In the genomic region with DNA sequence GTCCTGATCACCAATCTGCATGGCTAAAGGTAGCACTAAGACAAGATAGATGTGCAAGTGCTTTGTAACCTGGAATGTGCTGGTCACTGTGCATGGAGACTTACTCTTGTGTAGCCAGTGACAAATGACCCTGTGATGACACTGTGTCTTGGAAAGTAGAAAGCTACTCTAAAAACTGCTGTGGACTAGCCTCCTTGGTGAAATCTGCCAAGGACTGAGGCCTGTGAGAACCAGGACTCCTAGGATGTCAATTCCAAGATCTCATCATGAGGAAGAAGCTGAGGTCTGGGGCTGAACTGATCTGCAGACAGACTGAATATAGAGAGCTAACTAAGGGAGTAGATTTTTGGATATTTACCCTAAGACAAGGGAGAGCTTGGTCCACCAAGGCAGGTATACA, we compare ENCODE assay signal across 10 mouse cellular contexts. TPM values are rescaled to one million over a fixed set of nuclear protein-coding genes. Genes with fewer than 3 reads are reported as not detected.
DNase-seq lines count a peak whose midpoint lies in the region; ATAC-seq and TF ChIP-seq lines count a peak whose summit lies in the region.
"Had no signal": no experiment of that assay in that cellular context is flagged by ENCODE, and none has a peak within 500 bp of the region (broad histone marks: within the 10 kb centered on the region; RNA-seq: fewer than 3 reads in every experiment).

No protein-coding gene starts in this region.

- no peak overlapping the region for H3K4me3 ChIP-seq in lung, embryonic 15.5 days
- H3K4me3 ChIP-seq in heart, postnatal 0 days (ENCODE audit: low read depth, low read length), result no peak overlapping the region
- no peak overlapping the region for H3K4me3 ChIP-seq in neural tube, embryonic 13.5 days
- H3K4me3 ChIP-seq: erythroblast, embryonic 14.5 days had no signal

- peaks cover 84% of the 10 kb centered on the region for H3K4me1 ChIP-seq in lung, embryonic 15.5 days
- peaks cover 58% of the 10 kb centered on the region for H3K4me1 ChIP-seq in heart, postnatal 0 days (ENCODE audit: control insufficient read depth, insufficient read depth)
- peaks cover 96% of the 10 kb centered on the region for H3K4me1 ChIP-seq in neural tube, embryonic 13.5 days (replicated peaks)

- TF ChIP-seq CTCF in heart, postnatal 0 days (IDR thresholded peaks at IDR 0.05; ENCODE audit: low read depth), result no peak

- no peak overlapping the region for H3K9ac ChIP-seq in lung, embryonic 15.5 days
- no peak overlapping the region for H3K9ac ChIP-seq in heart, postnatal 0 days (replicated peaks; ENCODE audit: low read depth, low read length)
- no peak overlapping the region for H3K9ac ChIP-seq in neural tube, embryonic 13.5 days

- no peaks in the 10 kb centered on the region for H3K27me3 ChIP-seq in lung, embryonic 15.5 days
- H3K27me3 ChIP-seq in heart, postnatal 0 days (ENCODE audit: control insufficient read depth, insufficient read depth, low read length), result no peaks in the 10 kb centered on the region
- no peaks in the 10 kb centered on the region for H3K27me3 ChIP-seq in neural tube, embryonic 13.5 days

- TF ChIP-seq EP300 in heart, postnatal 0 days (IDR thresholded peaks at IDR 0.05; ENCODE audit: low read depth), result no peak

- H3K4me2 ChIP-seq in lung, embryonic 15.5 days, result peak overlapping the region; percentile 37
- no peak overlapping the region for H3K4me2 ChIP-seq in heart, postnatal 0 days (ENCODE audit: low read depth, low read length)
- H3K4me2 ChIP-seq in neural tube, embryonic 13.5 days, result no peak overlapping the region

- peaks cover 8% of the 10 kb centered on the region for H3K36me3 ChIP-seq in lung, embryonic 15.5 days
- peaks cover 19% of the 10 kb centered on the region for H3K36me3 ChIP-seq in heart, postnatal 0 days (replicated peaks; ENCODE audit: control insufficient read depth, insufficient read depth, low read length)
- H3K36me3 ChIP-seq in neural tube, embryonic 13.5 days, result peaks cover 28% of the 10 kb centered on the region

- ATAC-seq in lung, embryonic 15.5 days (ENCODE audit: borderline replicate concordance, extremely low read depth, low FRiP score, low TSS enrichment), result no peak
- no peak for ATAC-seq in heart, postnatal 0 days (ENCODE audit: insufficient read depth, low read depth)
- ATAC-seq in neural tube, embryonic 13.5 days (ENCODE audit: low read depth), result 0 out of 2 replicates have a peak, but pooled peaks have one; percentile 8

- intact Hi-C loops in heart, postnatal 10 days (cut with DNase I), result loop anchor here (1.0 to 2.0 kb wide), 2 partner anchors 9 to 37 kb away; no protein-coding TSS in a partner anchor

- H3K9me3 ChIP-seq in lung, embryonic 15.5 days, result no peaks in the 10 kb centered on the region
- H3K9me3 ChIP-seq in heart, postnatal 0 days (replicated peaks; ENCODE audit: control insufficient read depth, low read length), result no peaks in the 10 kb centered on the region
- H3K9me3 ChIP-seq in neural tube, embryonic 13.5 days, result no peaks in the 10 kb centered on the region

- H3K27ac ChIP-seq in lung, embryonic 15.5 days, result peak overlapping the region; percentile 95
- peak overlapping the region; percentile 93 for H3K27ac ChIP-seq in heart, postnatal 0 days (ENCODE audit: low read depth)
- H3K27ac ChIP-seq in neural tube, embryonic 13.5 days (replicated peaks), result peak overlapping the region; percentile 70; the same call in 1 of the 2 replicates

- peak; percentile 91 for DNase-seq in heart, adult 11 months
- DNase-seq in heart, postnatal 10 days, result no peak
- DNase-seq in lung, postnatal 10 days, result no peak
- DNase-seq in heart, postnatal 0 days (ENCODE audit: low spot score), result no peak
- DNase-seq in gastrocnemius, postnatal 4 days (ENCODE audit: low spot score in 2 of 2), result no peak
- DNase-seq in thymus, postnatal 10 days (ENCODE audit: low spot score in 2 of 2), result no peak
- DNase-seq: adrenal gland, postnatal 10 days had no signal

RNA-seq across cellular contexts. Expression of a gene that starts 10.0 kb away (rescaled TPM):
- total RNA-seq in heart, postnatal 10 days (2021), result 10 to 100 TPM; 40.0 to 72.4 TPM
- polyA plus RNA-seq in lung, embryonic 15.5 days (2015; fragmentation: Nextera tagmentation; extraction: Ambion mirVana), result 101 and 107 TPM in 2 replicates
- 60.9 and 75.6 TPM in 2 replicates for total RNA-seq in heart, postnatal 0 days (2014; rRNA removed; ENCODE audit: low replicate concordance)
- polyA plus RNA-seq in heart, postnatal 0 days (2015; fragmentation: Nextera tagmentation; extraction: Ambion mirVana), result 34.5 and 35.0 TPM in 2 replicates
- 151 and 153 TPM in 2 replicates for polyA plus RNA-seq in neural tube, embryonic 13.5 days (2015; fragmentation: Nextera tagmentation; extraction: Ambion mirVana)
- 10 to 100 TPM; 24.5 to 29.2 TPM for total RNA-seq in gastrocnemius, postnatal 4 days (2021)

RNA-seq across cellular contexts. Expression of a gene that starts 26.2 kb away (rescaled TPM):
- total RNA-seq in heart, postnatal 10 days (2021), result 10 to 100 TPM; 16.0 to 17.8 TPM
- polyA plus RNA-seq in lung, embryonic 15.5 days (2015; fragmentation: Nextera tagmentation; extraction: Ambion mirVana), result 92.1 and 94.7 TPM in 2 replicates
- total RNA-seq in heart, postnatal 0 days (2014; rRNA removed; ENCODE audit: low replicate concordance), result 8.1 and 13.6 TPM in 2 replicates
- polyA plus RNA-seq in heart, postnatal 0 days (2015; fragmentation: Nextera tagmentation; extraction: Ambion mirVana), result 15.0 and 15.1 TPM in 2 replicates
- 15.1 and 21.3 TPM in 2 replicates for polyA plus RNA-seq in neural tube, embryonic 13.5 days (2015; fragmentation: Nextera tagmentation; extraction: Ambion mirVana)
- total RNA-seq in gastrocnemius, postnatal 4 days (2021), result 10 to 100 TPM; 22.2 to 24.0 TPM
